Mouse (Mus musculus): Measurements from ENCODE around the gene Lsamp.

DNA sequence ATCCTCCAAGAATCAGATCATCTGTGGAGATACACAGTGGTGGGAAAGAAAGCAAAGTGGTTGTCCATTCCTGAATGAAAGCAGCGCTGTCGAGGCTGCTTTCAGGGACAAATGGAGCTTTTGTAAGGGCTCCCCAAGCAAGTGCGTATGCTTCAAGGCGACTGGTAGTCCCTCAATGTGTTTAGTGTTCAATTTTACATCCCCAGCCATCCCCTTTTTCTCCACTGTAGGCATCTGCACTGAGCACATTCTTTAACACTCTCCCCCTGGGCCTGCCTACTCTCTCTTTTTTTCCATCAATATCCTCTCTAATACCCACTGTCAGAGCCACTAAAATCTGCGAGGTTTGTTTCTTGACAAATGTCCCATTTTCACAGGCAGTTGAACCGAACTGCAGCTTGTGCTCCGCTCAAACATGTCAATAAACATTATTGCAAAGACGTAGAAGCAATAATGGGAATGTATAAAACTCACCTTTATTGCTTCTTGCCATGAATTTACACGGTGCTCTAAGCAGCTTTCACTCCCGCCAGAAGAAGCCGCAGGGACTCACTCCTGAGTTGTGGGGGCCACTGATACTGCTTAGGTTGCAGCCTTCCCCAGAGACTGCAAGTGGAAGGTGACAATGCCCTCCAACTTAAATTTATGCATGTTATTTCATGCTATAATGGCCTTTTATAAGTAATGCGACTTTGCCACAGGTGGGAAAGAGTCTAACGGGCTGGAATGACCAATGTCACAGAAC, 250.2 kb downstream of the Lsamp start:
- no peak for TF ChIP-seq CTCF (conservative IDR thresholded peaks at IDR 0.05 in 1 of 2, IDR thresholded peaks at IDR 0.05 in 1 of 2; ENCODE audit: low read depth in 2 of 2, low read length in 2 of 2)
- TF ChIP-seq RCOR1 (conservative IDR thresholded peaks at IDR 0.05; ENCODE audit: low read depth, low read length), result no peak
- TF ChIP-seq ZKSCAN1 (IDR thresholded peaks at IDR 0.05; ENCODE audit: borderline replicate concordance, low read depth, low read length), result no peak
- no peak for TF ChIP-seq EP300 (IDR thresholded peaks at IDR 0.05; ENCODE audit: low read length)
- TF ChIP-seq MAX (IDR thresholded peaks at IDR 0.05; ENCODE audit: low read length), result no peak
- no peak for TF ChIP-seq POLR2A (IDR thresholded peaks at IDR 0.05; ENCODE audit: low read depth, low read length)
- no peak for TF ChIP-seq ZC3H11A (IDR thresholded peaks at IDR 0.05; ENCODE audit: low read depth, low read length)
- TF ChIP-seq HCFC1 (IDR thresholded peaks at IDR 0.05; ENCODE audit: low read depth, low read length), result no peak
- no peak for TF ChIP-seq ZNF384 (IDR thresholded peaks at IDR 0.05; ENCODE audit: low read depth, low read length)
